Mouse (Mus musculus) yolk sac, embryonic 10.5 days (tissue): ENCODE results near the gene Adarb1.
A peak's percentile ranks its signal among the peaks of the same experiment; 100 is the strongest.

Experiments used
- DNase-seq: peaks from one replicate; pipeline ENCODE4 v3.0.0-alpha.2; 2017; ENCODE audit warnings: low spot score

The Adarb1 gene

DNA sequence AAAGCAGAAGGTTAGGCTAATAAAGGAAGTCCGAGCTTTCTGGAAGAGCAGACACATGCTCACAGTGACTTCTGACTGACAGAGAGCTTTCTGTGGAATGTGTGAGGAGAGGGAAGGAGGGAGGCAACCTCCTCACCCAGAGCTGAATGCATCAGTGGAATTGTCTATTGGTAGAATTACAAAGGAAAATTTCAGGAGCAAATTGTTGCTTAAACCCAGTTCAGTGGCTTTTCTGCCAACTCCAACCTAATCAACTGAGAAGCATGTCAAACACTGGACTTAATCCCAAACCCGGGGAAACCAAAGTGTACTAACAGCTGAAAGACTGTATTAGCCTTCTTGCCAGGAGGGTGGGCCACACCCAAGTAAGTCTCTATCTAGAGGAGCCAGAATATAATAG, 36.9 kb downstream of the Adarb1 start:
- no peak for DNase-seq

DNA sequence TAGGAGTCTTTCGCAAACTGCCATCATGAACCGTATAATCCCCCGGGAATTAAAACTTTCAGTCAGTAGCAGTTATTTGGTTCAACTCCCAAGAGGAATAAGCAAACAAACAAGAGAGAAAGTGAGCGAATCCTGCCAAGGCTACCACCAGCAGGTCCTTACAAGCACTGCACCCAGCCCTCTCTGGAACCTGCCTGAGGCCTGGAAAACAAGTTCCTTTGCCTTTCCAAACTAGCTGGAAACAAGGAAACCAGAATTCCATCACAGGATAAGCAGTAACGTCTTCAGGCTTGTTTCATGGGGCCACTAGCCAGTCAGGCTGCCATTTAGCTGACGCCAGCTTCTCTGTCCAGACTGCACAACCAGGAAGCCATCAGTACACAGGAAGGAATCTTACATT, 37.4 kb downstream of the Adarb1 start:
- no peak for DNase-seq

DNA sequence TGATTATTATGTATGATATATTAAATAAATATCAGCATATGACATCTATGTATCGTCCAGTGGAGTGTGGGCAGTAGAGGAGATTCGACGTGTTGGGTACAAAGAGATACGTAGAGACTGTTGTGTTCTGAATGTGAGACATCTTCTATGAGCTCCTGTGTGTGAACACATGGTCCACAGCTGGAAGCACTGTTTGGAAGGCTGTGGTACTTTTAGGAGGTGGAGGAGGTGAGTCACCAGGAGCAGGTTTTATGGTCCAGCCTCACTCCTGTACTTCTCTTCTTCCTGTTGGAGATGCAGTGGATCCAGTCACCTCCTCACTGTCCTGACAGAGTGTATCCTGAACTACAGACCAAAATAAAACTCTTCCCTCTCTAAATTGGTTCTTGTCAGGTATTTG, 38.9 kb downstream of the Adarb1 start:
- no peak for DNase-seq

- DNase-seq = no peak
Observed at GRCm38 (mm10) chr10:77376056-77376455, 42.0 kb downstream of the Adarb1 start.

- no peak for DNase-seq
Observed at GRCm38 (mm10) chr10:77374948-77375347, 43.1 kb downstream of the Adarb1 start.

- no peak for DNase-seq
Observed at GRCm38 (mm10) chr10:77374407-77374806, 43.7 kb downstream of the Adarb1 start.

- no peak for DNase-seq
Observed at GRCm38 (mm10) chr10:77370129-77370528, 47.9 kb downstream of the Adarb1 start.

DNA sequence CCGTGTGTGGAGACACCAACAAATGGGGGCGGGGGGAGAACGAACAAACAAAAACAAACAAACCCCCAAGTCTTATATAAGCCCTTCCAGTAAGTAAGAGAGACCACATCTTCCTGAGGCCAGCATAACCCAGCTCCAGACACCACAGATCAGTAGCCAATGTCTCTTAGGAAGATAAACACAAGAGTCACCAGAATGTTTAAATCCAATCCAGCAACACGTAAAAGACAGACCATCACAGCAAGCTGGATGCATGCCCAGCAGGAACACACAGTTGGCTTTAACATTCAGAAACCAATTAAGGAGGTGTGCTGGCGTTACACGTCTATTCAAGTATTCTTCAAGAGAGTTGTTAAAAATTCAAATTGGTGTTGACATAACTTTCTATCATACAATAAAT, 50.1 kb downstream of the Adarb1 start:
- no peak for DNase-seq

DNA sequence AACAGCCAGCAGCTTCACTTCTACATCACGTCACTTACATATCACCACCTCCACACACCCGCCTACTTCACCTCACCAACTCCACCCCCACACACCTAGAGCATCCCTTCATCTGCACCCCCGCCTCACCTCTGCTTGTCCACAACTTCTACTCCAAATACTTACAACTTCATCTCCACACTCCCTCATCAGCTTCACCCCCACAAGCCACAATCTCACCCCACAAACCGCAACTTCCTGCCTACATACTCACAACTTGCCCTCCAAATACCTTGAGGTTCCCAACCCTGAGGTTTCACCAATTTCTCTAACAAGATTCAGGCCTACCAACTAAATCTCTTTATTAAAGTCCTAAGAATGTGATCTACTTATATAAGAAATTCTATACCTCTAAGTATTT, 51.1 kb downstream of the Adarb1 start:
- no peak for DNase-seq

- DNase-seq = no peak
Observed at GRCm38 (mm10) chr10:77365212-77365611, 52.9 kb downstream of the Adarb1 start.

GRCm38 (mm10) chr10:77360486-77360885, 57.6 kb downstream of the Adarb1 start:
- no peak for DNase-seq

DNA sequence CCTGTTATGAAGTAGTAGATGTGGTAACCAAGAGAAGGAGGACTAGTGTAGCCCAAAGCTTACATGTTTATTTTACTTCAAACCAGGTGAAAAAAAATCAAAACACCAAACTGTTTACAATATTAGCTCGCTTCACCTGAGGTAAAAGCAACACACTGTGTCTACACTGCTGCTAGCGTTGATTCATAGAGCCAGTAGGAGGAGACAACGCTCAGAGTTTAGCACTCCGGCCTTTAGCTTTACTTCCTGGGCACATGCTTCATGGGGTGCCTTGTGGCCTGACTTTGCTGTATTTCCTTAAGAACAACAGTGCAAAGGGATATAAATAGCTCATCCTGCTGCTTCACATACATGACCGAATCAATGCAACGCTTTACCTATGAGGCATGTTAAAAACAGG, 60.1 kb downstream of the Adarb1 start:
- no peak for DNase-seq

- DNase-seq = peak; percentile 63
Observed at GRCm38 (mm10) chr10:77353031-77353745, 64.9 kb downstream of the Adarb1 start.

GRCm38 (mm10) chr10:77342842-77343241, 75.2 kb downstream of the Adarb1 start:
- DNase-seq = no peak

GRCm38 (mm10) chr10:77341711-77342110, 76.4 kb downstream of the Adarb1 start:
- DNase-seq = no peak

- no peak for DNase-seq
Observed at GRCm38 (mm10) chr10:77341059-77341458, 77.0 kb downstream of the Adarb1 start.

DNA sequence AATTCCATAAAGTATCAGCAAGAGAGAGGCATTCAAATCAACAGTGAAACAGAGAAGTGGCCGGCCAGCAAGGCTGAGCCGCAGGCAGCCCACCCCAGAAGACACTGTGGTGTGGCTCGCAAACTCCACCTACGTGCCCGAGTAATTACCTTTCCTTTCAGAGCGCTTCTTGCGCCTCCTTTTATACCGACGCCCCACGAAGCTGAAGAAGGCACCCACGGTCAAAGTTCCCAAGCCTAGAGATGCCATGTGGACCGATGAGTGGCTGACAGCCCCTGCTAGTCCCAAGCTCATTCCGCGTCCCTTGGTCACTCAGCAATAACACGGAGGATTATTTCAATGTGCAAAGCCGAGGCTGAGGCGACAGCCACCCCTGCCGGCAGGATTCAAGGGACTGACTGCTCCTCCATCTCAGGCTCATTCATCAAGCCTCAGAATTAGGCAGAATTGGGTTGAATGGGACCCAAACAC, 78.2 kb downstream of the Adarb1 start:
- no peak for DNase-seq

DNA sequence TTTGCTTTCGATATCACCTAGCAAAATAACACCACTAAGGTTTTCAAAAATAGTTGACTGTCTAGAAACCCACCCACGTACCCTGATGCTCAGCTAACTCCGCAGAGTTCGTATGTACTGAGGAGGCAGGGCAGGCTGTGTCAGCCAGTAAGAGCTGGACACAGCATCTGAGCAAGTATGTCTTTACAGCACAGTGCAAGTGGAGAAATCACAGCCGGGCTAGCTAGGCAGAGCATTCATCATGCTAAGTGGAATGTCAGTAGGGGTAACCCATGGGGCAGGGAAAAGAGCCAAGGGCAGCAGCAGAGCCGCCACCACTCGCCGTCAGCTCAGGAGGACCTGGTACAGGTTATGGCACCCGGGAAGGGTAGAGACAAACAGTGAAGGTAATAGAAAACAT, 84.6 kb downstream of the Adarb1 start:
- no peak for DNase-seq

DNA sequence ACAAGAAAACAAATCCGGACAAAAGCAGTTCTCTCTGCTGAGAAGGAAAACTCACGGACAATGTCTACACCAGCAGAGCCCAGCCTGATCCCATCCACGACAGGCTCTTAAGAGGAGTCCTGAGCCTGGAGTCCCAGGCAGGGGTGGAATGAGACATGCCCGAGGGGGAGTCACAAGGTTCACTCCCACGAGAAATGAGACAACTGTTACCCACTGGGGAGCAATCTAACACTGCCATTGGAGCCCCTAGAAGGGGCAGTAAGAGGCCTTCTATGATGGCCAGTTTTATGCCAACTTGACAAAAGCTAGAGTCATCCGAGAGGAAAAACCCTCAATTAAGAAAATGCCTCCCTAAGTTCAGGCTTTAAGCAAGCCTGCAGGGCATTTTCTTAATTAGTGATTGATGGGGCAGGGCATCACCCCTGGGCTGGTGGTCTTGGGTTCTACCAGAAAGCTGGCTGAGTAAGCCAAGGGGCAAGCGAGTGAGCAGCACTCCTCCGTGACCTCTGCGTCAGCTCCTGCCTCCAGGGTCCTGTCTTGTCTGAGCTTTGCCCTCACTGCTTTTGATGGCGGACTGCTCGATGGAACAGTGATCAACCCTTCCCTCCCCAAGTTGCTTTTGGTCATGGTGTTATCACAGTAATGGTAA, 88.5 kb downstream of the Adarb1 start:
- no peak for DNase-seq

DNA sequence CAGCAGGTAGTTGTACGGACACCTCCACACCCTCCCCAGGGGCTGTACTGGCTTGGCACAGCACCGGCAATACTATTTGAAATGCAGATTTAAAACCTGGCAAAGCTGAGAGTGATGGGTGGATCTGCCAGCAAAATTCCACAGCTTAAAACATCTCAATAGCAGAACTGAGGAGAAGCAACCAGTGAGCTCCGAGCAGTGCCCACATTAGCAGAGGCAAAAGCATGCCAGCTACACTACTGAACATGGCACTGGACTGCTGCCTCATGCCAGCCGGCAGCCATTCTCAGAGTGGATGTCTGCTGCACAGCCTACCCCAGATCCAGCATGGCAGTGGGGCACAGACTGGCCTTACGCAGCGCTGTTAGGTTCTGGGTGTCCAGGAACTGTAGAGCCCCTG, 93.4 kb downstream of the Adarb1 start:
- no peak for DNase-seq

GRCm38 (mm10) chr10:77321611-77322010, 96.5 kb downstream of the Adarb1 start:
- DNase-seq = no peak

DNA sequence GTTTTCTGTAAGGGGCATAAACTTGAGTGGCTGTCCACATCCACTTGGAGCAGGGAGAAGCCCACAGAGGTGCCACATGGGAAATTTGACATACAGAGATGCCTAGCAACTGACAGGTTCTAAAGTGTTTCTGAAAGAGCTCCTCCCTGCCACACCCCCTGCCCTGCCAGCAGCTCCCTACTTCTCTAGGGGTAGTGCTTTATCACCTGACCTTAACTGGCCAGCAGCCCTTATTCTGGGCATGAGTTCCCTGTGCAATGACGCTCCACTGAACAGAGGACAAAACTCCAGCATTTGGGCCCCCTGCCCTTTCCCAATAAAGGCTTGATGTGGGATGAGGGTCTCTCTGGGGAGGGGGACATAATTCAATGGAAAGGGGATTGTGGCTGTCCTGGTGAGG, 97.1 kb downstream of the Adarb1 start:
- DNase-seq = no peak

DNA sequence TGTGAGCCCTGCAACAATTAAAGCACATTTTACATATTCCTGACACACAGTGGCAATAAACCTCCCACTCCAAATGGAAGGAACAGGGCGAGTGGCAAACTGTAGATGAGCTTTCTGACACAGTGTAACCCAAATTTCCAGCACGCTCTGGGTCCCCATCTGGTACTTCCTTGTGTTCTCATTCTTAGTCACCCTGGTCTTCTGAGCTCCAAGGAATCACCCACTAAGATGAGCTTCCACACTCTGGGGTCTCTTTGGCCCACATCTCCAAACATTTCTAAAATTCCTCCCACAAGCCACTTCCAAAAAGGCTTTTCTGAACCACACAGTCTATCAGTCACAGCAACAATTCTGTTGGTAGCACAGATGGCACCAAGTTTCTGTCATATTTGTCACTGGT, 102.4 kb downstream of the Adarb1 start:
- no peak for DNase-seq

DNA sequence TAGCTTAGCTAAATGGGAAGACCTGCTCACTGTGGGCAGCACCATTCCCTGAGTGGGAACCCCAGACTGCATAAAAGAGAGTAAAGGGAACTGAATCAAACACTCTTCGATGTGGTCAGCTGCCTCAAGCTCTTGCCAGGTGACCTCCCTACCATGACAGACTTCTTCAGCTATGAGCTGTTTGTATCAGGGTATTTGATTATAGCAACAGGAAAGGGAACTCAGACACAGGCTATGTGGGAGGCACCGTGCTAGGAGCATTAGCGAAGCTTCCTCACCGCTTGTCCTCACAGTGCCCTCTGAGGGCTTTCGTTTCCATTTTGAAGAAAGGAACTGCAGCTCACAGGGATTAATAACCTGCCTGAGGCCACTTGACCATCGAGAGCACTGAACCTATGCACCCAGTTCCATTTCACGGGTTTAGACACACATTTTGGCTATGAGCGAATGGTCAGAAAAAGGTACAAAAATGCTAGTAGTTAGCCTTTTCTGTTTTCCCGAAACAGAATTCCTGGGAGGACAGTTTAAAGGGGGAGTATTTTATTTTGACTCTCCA, 103.3 kb downstream of the Adarb1 start:
- no peak for DNase-seq
